Mouse (Mus musculus): ENCODE measurements around the gene C1rl. TPM values are rescaled to one million over a fixed set of nuclear protein-coding genes. Genes with fewer than 3 reads are reported as not detected.

Gene C1rl
- polyA plus RNA-seq, 1 experiment: 1.2 TPM

Other genes starting within 250 kb of the C1rl start
- gene Cd163, start 188.5 kb upstream of the C1rl start, polyA plus RNA-seq (2012; fragmentation: generic; extraction: Trizol): 0.24 TPM
- gene Pex5, start 78.0 kb upstream of the C1rl start, polyA plus RNA-seq (2012; fragmentation: generic; extraction: Trizol): 33.4 TPM
- 2.2 TPM for gene Clstn3, start 28.3 kb upstream of the C1rl start, polyA plus RNA-seq (2012; fragmentation: generic; extraction: Trizol)
- gene C1ra, start 19.3 kb downstream of the C1rl start, polyA plus RNA-seq (2012; fragmentation: generic; extraction: Trizol): 1.9 TPM
- gene C1s1, start 49.2 kb downstream of the C1rl start, polyA plus RNA-seq (2012; fragmentation: generic; extraction: Trizol): 0.24 TPM
- gene C1rb, start 77.2 kb downstream of the C1rl start, polyA plus RNA-seq (2012; fragmentation: generic; extraction: Trizol): 0.14 TPM
- gene C1s2, start 143.0 kb downstream of the C1rl start, polyA plus RNA-seq (2012; fragmentation: generic; extraction: Trizol): 0.07 TPM
- 138 TPM for gene Lpcat3, start 169.9 kb downstream of the C1rl start, polyA plus RNA-seq (2012; fragmentation: generic; extraction: Trizol)
- 103 TPM for gene Emg1, start 219.1 kb downstream of the C1rl start, polyA plus RNA-seq (2012; fragmentation: generic; extraction: Trizol)
- gene Phb2, start 219.2 kb downstream of the C1rl start, polyA plus RNA-seq (2012; fragmentation: generic; extraction: Trizol): 339 TPM
- 3.1 TPM for gene Ptpn6, start 245.6 kb downstream of the C1rl start, polyA plus RNA-seq (2012; fragmentation: generic; extraction: Trizol)
- gene Grcc10, start 248.3 kb downstream of the C1rl start, polyA plus RNA-seq (2012; fragmentation: generic; extraction: Trizol): 287 TPM